Mouse (Mus musculus): Measurements from ENCODE around the gene Clk2. TPM values are rescaled to one million over a fixed set of nuclear protein-coding genes. Genes with fewer than 3 reads are reported as not detected.

The Clk2 gene
- polyA plus RNA-seq, 1 experiment: 89.8 TPM

DNA sequence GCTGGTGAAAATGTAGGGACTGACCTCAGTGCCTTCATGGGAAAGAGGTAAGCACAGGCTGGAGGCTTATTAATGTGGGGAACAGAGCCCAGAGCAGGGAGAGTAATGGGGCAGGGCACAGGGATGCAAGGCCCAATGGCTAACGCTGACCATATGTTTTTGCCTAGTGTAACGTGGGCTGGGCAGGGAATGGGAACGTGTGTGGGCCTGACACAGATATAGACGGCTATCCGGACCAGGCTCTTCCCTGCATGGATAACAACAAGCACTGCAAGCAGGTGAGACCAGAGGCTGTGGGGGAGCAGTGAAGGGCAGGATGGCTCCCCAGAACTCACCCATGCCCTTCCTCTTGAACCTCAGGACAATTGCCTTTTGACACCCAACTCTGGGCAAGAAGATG, 56.6 kb downstream of the Clk2 start:
- no peak for DNase-seq (ENCODE audit: low spot score)

DNA sequence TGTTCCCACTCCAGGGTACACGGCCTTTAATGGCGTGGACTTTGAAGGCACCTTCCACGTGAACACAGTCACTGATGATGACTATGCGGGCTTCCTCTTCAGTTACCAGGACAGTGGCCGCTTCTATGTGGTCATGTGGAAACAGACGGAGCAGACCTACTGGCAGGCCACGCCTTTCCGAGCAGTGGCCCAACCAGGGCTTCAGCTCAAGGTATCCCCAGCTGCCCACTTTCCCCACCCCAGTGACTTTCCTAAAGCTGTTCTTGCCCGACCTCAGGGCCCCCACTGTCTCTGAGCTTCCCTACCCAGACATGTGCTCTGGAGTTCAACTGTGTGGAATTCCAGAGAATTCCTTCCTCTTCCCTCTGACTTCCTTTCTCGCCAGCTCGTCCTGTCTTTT, 60.2 kb downstream of the Clk2 start:
- DNase-seq (ENCODE audit: low spot score): no peak

DNA sequence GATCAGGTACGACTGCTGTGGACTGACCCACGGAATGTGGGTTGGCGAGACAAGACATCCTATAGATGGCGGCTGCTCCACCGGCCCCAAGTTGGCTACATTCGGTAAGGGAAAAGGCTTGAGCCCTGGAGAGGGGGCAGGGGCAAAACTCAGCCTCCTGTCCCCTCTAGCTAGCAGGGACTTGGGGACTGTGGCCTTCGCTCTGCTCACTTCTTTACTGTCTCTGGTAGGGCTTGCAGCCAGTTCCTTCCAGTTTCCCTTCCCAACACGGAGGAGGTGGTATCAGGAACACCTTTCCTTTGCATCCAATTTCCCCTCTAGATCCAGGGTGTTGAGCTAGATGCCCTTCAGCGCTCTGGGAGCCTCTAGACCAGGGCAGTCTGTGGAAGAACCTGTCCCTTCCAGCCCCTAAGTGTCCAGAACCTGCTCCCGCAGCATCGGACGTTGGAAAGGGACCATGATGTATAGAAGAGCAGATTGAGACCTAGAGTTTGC, 60.8 kb downstream of the Clk2 start:
- DNase-seq (ENCODE audit: low spot score): no peak

DNA sequence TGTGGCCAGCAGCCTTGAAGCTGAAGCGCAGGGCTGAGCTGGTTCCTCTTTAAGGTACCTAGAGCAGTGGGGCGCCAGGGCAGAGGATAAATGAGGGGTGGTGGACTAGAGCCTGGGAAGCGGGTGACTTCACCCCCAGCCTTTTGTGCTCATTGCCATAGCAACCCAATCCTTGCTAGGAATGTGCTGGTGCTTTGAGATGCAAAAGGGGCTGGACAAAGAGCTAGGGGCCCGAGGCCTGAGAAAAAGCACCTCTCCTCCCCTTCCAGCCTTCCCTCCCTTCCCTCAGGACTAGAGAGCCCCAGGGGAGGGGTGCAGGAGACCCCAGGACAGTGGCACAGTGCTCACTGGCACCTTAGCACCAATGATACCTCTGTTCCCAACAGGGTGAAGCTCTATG, 61.3 kb downstream of the Clk2 start:
- no peak for DNase-seq (ENCODE audit: low spot score)

DNA sequence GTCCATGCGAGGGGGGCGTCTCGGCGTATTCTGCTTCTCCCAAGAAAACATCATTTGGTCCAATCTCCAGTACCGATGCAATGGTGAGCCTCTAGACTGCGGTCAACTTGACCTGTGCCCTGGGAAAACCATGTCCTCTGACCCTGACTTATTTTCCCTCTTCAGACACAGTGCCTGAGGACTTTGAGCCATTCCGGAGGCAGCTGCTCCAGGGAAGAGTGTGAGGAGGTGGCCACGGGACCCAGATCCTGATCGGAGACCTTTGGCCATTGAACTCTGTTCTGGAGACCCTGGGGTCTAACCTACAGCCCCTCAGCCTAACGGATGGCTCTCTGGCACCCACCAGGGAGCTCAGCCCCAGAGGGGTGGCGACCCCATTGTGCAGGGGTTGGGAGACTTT, 61.8 kb downstream of the Clk2 start:
- DNase-seq (ENCODE audit: low spot score): no peak

Other genes with a start within 250 kb of the Clk2 start
- 20.0 and 23.8 TPM in 2 replicates for gene Ash1l, start 214.2 kb upstream of the Clk2 start, polyA plus RNA-seq (2012; rRNA removed)
- 111 and 117 TPM in 2 replicates for gene Dap3, start 213.6 kb upstream of the Clk2 start, polyA plus RNA-seq (2012; rRNA removed)
- gene Rusc1, start 71.5 kb upstream of the Clk2 start, polyA plus RNA-seq (2012; rRNA removed): 45.9 and 51.5 TPM in 2 replicates
- gene Gm43738, start 63.7 kb upstream of the Clk2 start, polyA plus RNA-seq (2012; rRNA removed): not detected in 2 replicates
- gene Fdps, start 62.8 kb upstream of the Clk2 start, polyA plus RNA-seq (2012; rRNA removed): 83.1 and 101 TPM in 2 replicates
- not detected in 2 replicates for gene Pklr, start 28.7 kb upstream of the Clk2 start, polyA plus RNA-seq (2012; rRNA removed)
- gene Hcn3, start 4.6 kb upstream of the Clk2 start, polyA plus RNA-seq (2012; rRNA removed): 0.44 and 0.49 TPM in 2 replicates
- gene Scamp3, start 12.7 kb downstream of the Clk2 start, polyA plus RNA-seq (2012; rRNA removed): 69.8 and 72.3 TPM in 2 replicates
- gene Fam189b, start 18.3 kb downstream of the Clk2 start, polyA plus RNA-seq (2012; rRNA removed): 32.9 and 42.3 TPM in 2 replicates
- 58.7 and 60.8 TPM in 2 replicates for gene Gba, start 38.1 kb downstream of the Clk2 start, polyA plus RNA-seq (2012; rRNA removed)
- 59.3 and 69.8 TPM in 2 replicates for gene Thbs3, start 50.4 kb downstream of the Clk2 start, polyA plus RNA-seq (2012; rRNA removed)
- gene Mtx1, start 62.3 kb downstream of the Clk2 start, polyA plus RNA-seq (2012; rRNA removed): 112 and 131 TPM in 2 replicates
- 0.94 and 1.2 TPM in 2 replicates for gene Muc1, start 64.3 kb downstream of the Clk2 start, polyA plus RNA-seq (2012; rRNA removed)
- gene Krtcap2, start 81.2 kb downstream of the Clk2 start, polyA plus RNA-seq (2012; rRNA removed): 67.7 and 77.1 TPM in 2 replicates
- 4.1 and 6.0 TPM in 2 replicates for gene Trim46, start 81.5 kb downstream of the Clk2 start, polyA plus RNA-seq (2012; rRNA removed)
- gene Dpm3, start 94.6 kb downstream of the Clk2 start, polyA plus RNA-seq (2012; rRNA removed): 200 and 251 TPM in 2 replicates
- gene Slc50a1, start 105.8 kb downstream of the Clk2 start, polyA plus RNA-seq (2012; rRNA removed): 128 and 156 TPM in 2 replicates
- gene Efna1, start 116.3 kb downstream of the Clk2 start, polyA plus RNA-seq (2012; rRNA removed): 41.8 and 43.5 TPM in 2 replicates
- 0.36 and 0.55 TPM in 2 replicates for gene Efna3, start 158.2 kb downstream of the Clk2 start, polyA plus RNA-seq (2012; rRNA removed)
- gene Efna4, start 173.2 kb downstream of the Clk2 start, polyA plus RNA-seq (2012; rRNA removed): 3.4 and 3.7 TPM in 2 replicates
- 96.1 and 101 TPM in 2 replicates for gene Adam15, start 185.2 kb downstream of the Clk2 start, polyA plus RNA-seq (2012; rRNA removed)
- 0.24 and 0.41 TPM in 2 replicates for gene Dcst2, start 197.2 kb downstream of the Clk2 start, polyA plus RNA-seq (2012; rRNA removed)
- 0.07 and 0.33 TPM in 2 replicates for gene Dcst1, start 200.5 kb downstream of the Clk2 start, polyA plus RNA-seq (2012; rRNA removed)
- 36.4 and 39.5 TPM in 2 replicates for gene Zbtb7b, start 230.0 kb downstream of the Clk2 start, polyA plus RNA-seq (2012; rRNA removed)
- gene Lenep, start 238.0 kb downstream of the Clk2 start, polyA plus RNA-seq (2012; rRNA removed): 1.2 and 1.5 TPM in 2 replicates
- gene Flad1, start 247.1 kb downstream of the Clk2 start, polyA plus RNA-seq (2012; rRNA removed): 30.8 and 34.6 TPM in 2 replicates

All from urinary bladder, adult 2 months (tissue).